Mouse (Mus musculus): ENCODE measurements at regions not wholly inside any gene's neighbourhood (a gene's known extent, or its start where the extent isn't known, plus 50 kb on each side); places are given as distances from the start of the nearest gene placed in this dataset.
A peak's percentile ranks its signal among the peaks of the same experiment; 100 is the strongest.

DNA sequence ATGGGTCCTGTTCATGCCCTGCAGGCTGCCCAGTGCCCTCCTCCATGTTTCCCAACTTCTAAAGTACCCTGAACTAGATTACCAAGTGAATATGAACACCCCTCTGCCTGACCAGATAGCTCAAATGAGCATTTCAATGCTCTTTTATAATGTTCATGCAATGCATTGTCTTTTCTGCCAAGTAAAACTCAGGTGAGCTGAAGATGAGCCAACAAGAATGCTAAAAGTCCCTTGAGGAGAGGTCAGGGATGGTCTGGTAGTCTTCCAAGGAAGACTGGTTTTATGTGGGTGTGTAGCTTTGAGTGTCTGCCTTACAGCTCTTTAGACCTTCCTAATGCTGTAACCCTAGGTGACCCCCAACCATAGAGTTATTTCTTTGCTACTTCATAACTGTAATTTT lies 58.0 kb upstream of the Abca12 start:
- no peak for DNase-seq (ENCODE audit: inconsistent ontology term)

DNA sequence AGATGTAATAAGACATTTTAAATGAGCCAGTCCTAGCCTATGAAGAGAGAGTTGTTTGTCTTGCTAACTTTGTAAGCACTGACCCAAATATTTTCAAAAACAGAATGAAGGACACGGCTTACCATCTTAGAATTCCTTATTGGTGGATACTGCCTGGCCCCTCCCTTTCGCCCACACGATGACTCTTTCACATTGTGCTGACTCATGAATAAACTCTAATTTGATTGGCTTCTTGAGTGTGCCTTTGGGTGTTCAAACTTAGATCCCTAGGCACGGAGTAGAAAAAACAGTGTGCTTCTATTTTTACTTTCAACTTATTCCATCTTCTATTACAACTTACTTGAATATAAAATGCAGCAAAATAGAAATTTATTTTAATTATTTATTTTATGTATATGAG lies 68.4 kb upstream of the Abca12 start:
- DNase-seq (ENCODE audit: inconsistent ontology term): no peak

DNA sequence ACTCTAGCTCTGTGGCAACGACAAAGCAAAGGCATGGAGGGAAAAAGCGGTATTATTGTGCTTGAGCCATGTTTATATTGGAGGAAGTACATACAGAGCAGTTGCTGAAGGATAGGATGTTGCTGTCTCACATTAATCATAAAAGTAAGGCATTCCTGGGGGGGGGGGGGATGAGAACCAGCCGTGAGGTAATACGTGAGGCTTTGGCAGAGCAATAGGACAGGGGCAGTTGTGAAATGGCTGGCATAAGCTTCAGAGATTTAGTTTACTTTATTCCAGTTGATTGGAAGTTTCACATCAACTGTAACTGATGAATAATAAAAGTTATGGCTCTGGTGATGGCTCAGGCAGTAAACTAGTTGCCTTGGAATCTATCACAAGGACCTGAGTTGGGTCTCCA lies 62.4 kb upstream of the Atic start:
- DNase-seq (ENCODE audit: inconsistent ontology term): peak; percentile 15

DNA sequence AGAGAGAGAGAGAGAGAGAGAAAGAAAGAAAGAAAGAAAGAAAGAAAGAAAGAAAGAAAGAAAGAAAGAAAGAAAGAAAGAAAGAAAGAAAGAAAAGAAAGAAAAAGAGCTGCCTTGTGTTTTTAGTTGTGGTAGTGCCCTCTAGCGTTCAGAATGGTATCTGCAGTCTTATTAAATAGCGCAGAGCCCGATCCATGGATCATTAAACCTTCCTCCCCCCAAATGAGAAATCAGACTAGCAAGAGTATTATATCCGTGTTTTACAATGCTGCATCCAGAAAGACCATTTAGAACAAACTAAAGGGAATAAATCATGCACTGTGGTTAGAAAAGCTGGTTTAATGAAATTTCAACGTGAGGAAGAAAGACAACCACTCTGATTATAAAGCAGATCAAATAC lies 51.1 kb upstream of the Atic start:
- DNase-seq (ENCODE audit: inconsistent ontology term): no peak

DNA sequence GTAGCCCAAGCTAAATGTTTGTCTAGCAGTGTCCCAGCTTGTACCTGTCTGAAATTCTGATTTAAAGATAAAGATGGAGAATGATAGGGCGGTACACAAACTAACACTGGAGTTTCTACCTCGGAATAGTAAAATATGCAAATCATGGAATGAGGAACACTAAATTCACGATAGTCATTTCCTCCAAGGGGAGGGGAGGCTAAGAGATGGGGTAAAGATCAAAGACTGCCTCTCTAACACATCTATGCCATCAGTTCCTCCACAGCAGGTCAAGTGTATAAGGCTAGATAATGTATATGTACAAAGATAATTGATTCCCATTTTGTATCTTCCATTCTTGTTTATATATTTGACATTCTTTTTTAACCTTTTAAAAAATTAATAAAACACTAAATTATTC lies 50.4 kb upstream of the Atic start:
- DNase-seq (ENCODE audit: inconsistent ontology term): no peak
